Mouse (Mus musculus) retina, postnatal 7 days (tissue): ENCODE data around the gene Nelfe.
"Not testable (repeated sequence)": the region's sequence is repeated elsewhere in the genome, so short reads cannot be mapped to it uniquely, and the experiment has no call there.

ENCODE experiments used
- DNase-seq: peaks from one replicate; pipeline ENCODE4 v3.0.0-alpha.2; 2012; ENCODE audit warnings: low read depth, low spot score

The Nelfe gene

DNA sequence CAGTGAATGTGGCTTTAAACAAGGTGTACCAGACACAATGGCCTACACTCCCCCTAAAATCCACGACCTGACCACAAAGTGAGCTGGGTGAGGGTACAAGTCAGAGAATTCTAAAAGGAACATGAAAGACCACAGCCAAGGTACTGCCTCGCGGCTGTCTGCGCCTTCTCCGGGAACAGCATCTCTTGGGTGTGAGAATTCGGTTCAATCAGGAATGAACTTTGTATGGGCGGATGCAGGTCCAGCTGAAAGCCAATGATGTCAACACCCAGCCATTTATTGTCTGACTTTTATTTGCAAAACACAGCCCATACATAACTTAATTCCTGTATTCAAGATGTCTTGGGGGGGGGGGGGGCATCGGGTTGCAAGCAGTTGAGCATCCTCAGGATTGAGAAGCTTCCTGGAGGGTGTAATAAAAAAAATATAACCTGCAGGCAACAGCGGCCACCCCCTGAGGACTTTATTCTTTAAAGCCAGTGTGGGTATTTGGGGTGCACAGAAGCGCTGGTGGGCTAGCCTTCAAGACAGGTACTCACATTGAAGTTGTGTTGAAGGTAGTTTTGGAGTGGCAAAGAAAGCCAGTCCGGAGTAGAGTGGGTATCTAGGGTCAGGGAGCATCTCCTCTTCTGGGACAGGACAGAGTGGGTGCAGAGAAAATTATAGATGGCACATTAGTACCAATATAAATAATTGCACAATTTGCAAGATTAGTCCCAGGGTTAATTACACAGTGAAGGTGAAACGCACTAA is 43.1 kb downstream of the Nelfe start:
- no peak for DNase-seq

- DNase-seq: peak; percentile 98
Measured at GRCm38 (mm10) chr17:34894074-34894597, 43.9 kb downstream of the Nelfe start.

DNA sequence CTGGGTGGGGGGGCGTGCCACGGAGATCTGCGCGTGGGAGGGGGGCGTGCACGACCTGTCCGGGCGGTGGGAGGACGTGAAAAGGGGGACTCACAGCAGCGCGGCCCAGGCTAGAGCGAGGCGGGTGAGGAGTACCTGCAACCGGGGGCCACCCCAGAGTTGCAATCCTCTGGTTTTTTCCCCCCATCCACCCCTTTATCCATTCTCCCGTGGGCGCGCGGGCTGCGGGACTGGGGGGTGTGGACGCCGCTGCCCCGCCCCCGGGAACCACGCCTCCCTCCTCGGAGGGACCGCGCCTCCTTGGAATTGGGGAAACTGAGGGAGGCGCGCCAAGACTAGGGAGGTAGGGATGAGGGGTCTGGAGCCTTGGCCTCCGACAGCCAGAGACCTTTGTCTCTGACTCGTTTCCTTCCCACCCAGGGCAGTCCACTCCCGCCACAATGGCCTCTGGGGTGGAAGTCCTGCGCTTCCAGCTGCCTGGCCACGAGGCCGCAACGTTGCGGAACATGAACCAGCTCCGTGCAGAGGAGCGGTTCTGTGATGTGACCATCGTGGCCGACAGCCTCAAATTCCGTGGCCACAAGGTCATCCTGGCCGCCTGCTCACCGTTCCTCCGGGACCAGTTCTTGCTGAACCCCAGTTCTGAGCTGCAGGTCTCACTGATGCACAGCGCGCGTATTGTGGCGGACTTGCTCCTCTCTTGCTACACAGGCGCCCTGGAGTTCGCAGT is 44.8 kb downstream of the Nelfe start:
- DNase-seq: no peak

DNA sequence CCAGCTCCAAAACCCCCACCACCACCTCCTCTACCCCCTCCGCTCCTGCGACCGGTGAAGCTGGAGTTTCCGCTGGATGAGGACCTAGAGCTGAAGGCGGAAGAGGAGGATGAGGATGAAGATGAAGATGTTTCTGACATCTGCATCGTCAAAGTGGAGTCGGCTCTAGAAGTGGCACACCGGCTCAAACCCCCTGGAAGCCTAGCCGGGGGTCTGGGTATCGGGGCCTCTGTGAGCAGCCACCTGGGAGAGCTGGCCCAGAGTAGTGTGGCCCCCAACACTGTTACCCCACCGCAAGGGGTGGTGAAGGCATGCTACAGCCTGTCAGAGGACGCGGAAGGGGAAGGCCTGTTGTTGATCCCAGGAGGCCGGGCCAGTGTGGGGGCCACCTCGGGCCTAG is 45.5 kb downstream of the Nelfe start:
- no peak for DNase-seq

GRCm38 (mm10) chr17:34896366-34896765 is 46.2 kb downstream of the Nelfe start:
- DNase-seq: no peak

DNA sequence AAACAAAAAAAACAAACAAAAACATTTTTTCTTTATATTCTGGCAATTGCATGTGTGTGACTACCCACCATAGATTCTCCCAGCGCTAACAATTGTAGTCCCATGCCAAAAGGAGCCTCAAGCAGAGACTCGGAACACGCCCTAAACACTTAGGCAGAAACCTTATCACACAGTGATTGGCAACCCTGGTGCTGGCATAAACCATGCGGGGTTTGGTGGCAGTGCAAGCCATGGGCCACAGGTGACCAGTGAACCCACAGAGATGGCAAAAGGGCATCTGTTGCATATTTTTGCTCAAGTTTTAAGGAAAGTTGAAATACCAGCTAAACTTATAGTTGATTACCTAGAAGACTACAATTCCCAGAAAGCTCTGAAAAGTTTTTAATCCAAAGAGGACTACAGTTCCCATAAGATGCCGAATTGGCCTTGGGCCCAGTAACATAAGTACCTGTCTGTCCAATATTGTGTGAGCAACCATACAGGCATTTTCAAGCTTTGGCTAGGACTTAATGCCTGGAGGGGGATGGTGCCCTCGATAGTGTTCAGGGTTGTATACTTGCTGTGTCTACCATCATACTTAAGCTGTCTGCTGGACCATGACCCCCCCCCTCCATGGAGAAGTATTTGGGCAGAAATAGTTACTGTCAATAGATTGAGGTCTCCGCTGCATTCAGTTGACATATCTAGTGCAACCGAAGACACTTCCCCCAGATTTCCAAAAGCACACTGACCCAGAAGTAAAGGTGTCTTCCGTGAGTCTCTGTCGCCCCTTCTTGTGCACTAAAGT is 47.4 kb downstream of the Nelfe start:
- no peak for DNase-seq

DNA sequence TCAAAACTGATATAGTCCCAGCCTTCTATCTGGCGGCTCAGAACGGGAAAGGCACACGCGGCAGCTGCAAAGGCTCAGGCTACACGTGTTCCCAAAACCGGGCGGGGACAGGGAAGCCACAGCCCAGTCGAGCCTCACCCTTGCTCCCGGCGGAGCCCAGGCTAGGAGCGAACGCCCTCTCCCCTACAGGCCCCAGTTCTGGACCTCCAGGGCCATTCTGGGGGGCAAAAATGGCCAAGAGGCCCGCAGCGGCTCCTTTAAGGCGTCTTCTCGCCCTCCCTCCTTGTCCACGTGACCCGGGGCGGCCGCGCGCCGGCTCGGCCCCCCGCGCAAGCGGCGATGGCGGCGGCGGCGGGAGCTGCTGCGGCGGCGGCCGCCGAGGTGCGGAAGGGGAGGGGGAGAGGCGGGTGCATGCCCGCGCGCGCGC is 48.0 kb downstream of the Nelfe start, which contains the start of the genes C2 and Ehmt2:
C2 (minus strand) TSS at position 106 of the 427 bp plus-strand sequence.
Ehmt2 (plus strand) TSS at position 310 of the 427 bp plus-strand sequence.
- DNase-seq: peak; percentile 70

- no peak for DNase-seq
Measured at GRCm38 (mm10) chr17:34898706-34899052, 48.5 kb downstream of the Nelfe start.

DNA sequence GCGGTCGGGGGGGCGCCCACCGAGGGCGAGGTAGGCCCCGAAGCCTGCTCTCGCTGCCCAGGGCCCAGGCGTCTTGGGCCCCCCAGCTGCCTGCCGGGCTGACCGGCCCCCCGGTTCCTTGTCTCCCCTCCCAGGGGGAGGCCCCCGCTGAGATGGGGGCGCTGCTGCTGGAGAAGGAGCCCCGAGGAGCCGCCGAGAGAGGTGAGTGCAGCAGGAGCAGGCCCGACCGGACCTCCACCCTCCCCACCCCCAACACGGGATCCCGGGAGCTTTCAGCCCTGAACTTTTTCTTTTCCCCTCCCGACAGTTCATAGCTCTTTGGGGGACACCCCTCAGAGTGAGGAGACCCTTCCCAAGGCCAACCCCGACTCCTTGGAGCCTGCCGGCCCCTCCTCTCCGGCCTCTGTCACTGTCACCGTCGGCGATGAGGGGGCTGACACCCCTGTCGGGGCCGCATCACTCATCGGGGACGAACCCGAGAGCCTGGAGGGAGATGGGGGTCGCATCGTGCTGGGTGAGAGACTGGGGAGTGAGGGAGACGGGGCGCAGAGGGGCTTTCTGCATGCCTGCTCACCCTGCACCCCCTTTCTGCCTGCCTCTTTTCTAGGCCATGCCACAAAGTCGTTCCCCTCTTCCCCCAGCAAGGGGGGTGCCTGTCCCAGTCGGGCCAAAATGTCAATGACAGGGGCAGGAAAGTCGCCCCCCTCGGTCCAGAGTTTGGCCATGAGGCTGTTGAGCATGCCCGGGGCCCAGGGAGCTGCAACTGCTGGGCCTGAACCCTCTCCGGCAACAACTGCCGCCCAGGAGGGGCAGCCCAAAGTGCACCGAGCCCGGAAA is 49.1 kb downstream of the Nelfe start:
- no peak for DNase-seq

- DNase-seq: no peak
Measured at GRCm38 (mm10) chr17:34899890-34900243, 49.7 kb downstream of the Nelfe start.

DNA sequence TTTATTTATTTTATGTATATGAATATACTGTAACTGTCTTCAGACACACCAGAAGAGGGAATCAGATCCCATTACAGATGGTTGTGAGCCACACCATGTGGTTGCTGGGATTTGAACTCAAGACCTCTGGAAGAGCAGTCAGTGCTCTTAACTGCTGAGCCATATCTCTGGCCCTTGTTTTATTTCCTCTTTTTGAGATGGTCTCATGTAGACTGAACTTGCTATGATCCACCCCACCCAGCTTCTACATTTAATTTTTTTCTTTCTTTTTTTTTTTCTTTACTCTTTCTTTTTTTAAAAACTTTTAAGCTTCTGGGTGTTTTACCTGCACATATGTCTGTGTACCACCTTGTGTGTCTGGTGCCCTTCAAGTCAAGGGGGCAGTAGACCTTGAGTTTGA is 50.6 kb downstream of the Nelfe start:
- DNase-seq: not testable (repeated sequence)

GRCm38 (mm10) chr17:34901948-34902347 is 51.8 kb downstream of the Nelfe start:
- DNase-seq: not testable (repeated sequence)

- DNase-seq: no peak
Measured at GRCm38 (mm10) chr17:34902895-34903294, 52.7 kb downstream of the Nelfe start.
